Mouse (Mus musculus) right cerebral cortex, postnatal 14 days (tissue): ENCODE data around the gene Cyp4a14.
"Not testable (repeated sequence)": the region's sequence is repeated elsewhere in the genome, so short reads cannot be mapped to it uniquely, and the experiment has no call there.

Source experiments
- DNase-seq: peaks from one replicate; pipeline ENCODE4 v3.0.0; 2022

Gene Cyp4a14

GRCm38 (mm10) chr4:115496001-115496400 is at the start of gene Cyp4a14:
Gene Cyp4a14 (minus strand): TSS chr4:115496142.
- no peak for DNase-seq

- DNase-seq, result no peak
Observed at GRCm38 (mm10) chr4:115545101-115545500, 49.2 kb upstream of the Cyp4a14 start.

DNA sequence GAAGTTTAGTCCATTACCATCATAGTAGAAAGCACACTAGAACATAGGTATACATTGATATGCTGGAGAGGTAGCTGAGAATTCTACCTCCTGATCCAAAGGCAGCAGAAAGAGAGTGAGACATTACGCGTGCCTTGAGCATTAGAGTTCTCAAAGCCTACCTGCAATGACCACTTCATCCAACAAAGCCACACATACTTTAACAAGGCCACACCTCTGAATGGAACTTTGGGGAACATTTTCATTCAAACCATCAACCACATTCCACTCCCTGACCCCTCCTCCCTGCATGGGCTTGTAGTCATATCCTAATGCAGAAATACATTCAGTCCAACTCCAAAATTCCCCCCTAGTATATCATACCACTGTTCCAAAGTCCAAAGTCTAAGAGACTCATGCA is 25.8 kb upstream of the Cyp4a14 start:
- DNase-seq, result no peak

DNA sequence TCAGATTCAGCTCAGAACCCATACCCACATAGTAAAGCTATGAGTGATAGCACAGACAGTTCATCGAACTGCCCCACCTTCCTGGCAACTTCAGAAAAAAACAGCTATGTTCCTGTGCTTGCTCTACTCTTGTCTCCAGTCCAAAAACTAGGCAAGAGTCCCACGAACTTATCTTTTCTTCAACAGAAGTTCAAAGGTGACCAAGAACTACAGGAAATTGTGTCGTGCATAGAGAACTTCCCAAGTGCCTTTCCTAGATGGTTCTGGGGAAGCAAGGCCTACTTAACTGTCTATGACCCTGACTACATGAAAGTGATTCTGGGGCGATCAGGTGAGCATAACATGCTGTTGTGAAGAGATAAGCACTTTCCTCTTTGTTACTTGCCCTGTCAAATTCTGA is 23.5 kb upstream of the Cyp4a14 start:
- DNase-seq, result no peak

- DNase-seq, result not testable (repeated sequence)
Observed at GRCm38 (mm10) chr4:115518000-115518399, 22.1 kb upstream of the Cyp4a14 start, which contains the start of gene Cyp4a10. Gene Cyp4a10 (plus strand): TSS chr4:115518264.

- not testable (repeated sequence) for DNase-seq
Observed at GRCm38 (mm10) chr4:115513964-115514363, 18.0 kb upstream of the Cyp4a14 start.

DNA sequence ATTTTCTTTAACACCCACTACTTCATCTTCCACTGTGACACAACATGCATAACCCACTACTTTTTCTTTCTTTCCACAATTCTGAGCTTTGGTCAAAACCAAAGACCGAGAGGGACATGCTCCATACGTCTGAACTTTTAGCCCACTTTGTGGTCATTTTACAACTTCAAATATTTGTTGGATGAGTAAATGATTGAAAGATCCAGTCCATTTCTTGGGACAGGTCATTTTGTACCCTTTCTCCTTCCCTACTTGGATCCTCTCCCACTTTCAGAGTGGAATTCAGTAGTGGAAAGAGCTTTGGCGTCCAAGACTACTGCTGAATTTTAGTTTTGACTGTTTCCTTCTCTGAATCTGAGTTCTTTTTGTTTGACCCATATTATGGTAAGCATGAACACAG is 1.5 kb upstream of the Cyp4a14 start:
- DNase-seq, result no peak

DNA sequence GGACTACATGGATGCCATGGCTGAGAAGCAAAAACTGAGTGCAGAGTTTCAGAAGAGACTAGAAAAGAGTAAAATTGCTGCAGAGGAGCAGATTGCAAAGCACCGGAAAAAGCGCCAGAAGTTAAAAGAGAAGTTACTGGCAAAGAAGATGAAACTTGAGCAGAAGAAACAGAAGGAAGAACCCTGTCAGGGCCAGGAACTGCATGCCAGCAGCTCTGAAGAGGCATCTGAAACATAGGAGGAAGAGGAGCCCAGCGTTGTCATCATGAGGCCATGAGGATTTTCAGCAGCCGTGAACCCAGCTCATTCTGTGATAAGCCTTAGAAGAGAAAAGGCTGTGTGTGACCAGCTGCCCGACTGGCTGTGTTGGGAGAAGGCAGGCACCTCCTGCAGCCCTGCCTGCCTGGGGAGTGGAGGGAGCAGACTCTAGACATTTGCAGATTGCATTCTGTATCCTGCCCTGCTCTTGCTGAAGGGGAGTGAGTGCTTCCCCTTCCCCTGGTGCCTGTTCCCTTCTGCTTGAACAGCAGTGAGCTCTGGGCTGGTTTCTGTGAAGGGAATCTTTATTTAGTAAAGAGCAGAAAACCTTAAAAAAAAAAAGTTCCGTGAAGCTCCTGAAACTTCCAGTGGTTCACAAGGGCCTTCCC is 14.8 kb downstream of the Cyp4a14 start:
- no peak for DNase-seq

DNA sequence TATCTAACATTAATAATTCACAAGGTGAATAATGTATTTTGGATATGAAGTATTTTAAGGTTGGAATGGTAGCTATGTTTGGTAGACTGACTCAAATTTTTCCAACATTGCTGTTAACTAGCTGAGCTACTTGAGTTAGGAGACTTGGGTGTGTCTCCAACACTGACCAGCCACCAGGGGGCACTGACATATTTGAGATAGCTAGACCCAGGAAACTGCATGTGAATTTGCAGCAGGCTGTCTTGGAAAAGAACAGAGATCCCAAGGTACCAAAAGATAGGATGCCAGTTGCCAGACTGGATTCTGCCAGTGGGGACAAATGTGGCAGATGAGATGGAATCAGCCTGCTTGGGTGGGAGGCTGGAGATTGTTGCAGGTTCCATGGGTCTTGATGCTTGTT is 19.9 kb downstream of the Cyp4a14 start:
- not testable (repeated sequence) for DNase-seq

DNA sequence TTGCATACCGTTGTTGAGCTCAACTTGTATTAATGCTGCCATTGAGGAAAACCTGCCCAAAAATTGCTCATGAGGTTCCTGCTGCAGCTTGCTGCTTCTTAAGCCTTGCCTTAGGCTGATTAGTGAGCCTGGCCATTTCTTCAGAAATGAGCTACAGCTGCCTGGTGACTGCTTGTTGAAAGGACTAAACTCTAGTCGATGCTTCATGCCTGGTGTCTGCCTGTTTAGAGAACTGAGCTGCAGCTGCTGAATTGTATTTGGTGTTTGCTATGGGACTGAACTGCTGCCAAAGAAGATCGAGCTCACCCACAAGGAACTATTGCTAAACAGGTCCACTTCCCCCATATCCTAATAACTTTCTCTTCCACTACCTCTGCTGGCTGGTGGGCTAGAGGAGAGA is 22.4 kb downstream of the Cyp4a14 start:
- not testable (repeated sequence) for DNase-seq

DNA sequence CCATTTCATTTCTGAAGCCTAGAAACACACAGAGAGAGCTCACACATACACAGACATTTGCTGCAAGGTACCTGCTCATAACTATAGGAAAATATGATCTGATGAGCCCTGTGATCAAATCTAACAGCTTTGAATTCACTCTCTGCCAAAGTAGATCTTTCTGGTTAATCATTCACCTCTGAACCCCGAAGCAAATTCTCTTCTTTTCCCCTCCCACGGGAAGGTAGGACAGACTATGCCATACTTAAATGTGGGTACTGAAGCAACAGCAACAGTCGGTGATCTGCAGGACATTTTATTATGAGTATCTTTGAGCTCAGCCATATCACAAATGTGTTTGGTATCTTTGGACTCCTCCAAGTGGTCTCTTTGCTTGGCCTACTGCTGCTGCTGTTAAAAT is 43.6 kb downstream of the Cyp4a14 start, which contains the start of gene Cyp4a30b:
TSS of gene Cyp4a30b (plus strand) at position 301 of the 400 bp plus-strand sequence.
- DNase-seq, result no peak

DNA sequence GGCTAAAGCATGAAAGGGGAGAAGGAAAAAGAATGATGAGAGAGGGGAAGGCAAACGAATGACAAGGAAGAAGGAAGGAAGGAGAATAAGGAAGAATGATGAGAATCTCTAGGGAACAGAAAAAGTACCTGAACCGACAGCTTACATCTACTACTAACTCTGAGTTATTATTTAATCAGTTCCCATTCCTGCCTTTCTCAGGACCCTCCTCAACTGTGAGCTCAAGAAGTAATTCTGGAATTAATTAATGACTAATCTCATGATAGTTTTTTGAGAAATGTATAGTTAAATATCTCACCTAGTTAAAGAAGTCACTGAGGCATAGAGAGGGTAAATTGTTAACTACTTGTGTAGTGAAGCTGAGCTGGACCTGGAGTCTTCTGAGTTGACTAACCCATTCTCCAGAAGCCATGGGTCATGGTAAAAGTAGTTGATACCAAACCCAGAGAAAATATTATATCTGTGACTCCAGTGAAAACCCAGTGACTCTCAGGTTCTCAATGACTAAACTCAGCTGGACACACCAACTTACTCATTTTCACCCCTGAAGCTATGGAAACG is 45.3 kb downstream of the Cyp4a14 start:
- DNase-seq, result no peak
